Mouse (Mus musculus) G1E-ER4 (cell line): ENCODE data around the gene Pdhb. TPM values are rescaled to one million over a fixed set of nuclear protein-coding genes. Genes with fewer than 3 reads are reported as not detected.

Source experiments
- GATA1 ChIP-seq: IDR thresholded peaks from one replicate; pipeline ENCODE4 v1.8.0; 2012; ENCODE audit warnings: low read length, inconsistent platforms
- polyA plus RNA-seq: library from polyadenylated mRNA; stranded (reverse); fragments of >175 nt; gene quantifications from 2 replicates; pipeline ENCODE4 v1.2.3, GENCODE M21; 2012

The Pdhb gene
- polyA plus RNA-seq = 75.9 and 139 TPM in 2 replicates

- no peak for TF ChIP-seq GATA1
Measured at GRCm38 (mm10) chr14:8172507-8173410, at the start of gene Pdhb. Gene Pdhb, minus strand, starts transcription at chr14:8173025.

- no peak for TF ChIP-seq GATA1
Measured at GRCm38 (mm10) chr14:8222561-8222960, 49.7 kb upstream of the Pdhb start.

- TF ChIP-seq GATA1 = no peak
Measured at GRCm38 (mm10) chr14:8220912-8221311, 48.1 kb upstream of the Pdhb start.

DNA sequence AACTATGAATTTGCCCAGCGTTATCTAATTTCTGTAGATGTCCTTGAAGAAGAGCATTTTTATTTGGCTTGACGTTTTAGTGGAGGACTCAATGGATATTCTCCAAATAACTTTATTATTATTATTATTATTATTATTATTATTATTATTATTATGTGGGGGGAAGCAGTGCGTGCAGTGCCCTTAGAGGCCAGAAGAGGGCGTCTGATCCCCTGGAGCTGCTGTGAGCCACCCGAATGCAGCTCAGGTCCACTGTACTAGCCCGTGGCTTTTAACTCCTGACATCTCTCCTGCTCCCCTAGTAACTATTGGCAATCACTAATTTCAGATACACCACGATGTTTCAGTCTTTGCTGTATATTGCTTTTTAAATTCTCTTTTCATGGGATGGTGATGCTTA, 47.5 kb upstream of the Pdhb start:
- TF ChIP-seq GATA1 = no peak

GRCm38 (mm10) chr14:8219876-8220275, 47.1 kb upstream of the Pdhb start:
- no peak for TF ChIP-seq GATA1

DNA sequence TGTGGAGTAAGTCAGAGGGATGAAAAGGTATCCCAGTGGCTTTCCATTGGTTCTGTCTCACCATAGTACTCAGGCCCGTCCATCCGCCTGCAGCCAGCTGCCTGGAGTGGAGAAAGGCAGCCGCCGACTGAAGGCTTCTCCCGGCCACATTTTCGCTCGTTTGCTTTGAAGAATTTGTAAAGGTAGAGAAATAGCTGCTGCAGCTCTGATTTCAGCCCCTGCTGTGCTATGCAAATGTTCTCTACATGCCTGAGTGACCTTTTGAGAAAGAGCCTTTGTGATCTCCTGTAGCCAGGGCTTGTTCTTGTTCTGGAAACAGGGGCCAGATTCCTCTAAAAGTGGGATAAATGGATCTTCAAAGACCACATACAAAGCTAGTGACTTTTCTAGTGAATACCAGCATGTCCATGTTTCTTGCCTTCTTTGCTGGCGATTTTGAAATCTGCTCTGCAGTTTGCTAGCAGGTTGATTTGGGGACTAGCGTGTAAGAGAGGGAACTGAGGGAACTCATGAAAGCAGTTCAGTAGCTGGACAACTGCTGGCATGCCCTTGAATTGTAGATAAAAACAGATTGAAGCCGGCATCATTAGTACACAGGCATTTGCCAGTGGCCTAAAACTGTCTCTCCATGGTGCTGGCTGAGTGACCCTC, 46.0 kb upstream of the Pdhb start:
- no peak for TF ChIP-seq GATA1

GRCm38 (mm10) chr14:8218238-8218637, 45.4 kb upstream of the Pdhb start:
- TF ChIP-seq GATA1 = no peak

DNA sequence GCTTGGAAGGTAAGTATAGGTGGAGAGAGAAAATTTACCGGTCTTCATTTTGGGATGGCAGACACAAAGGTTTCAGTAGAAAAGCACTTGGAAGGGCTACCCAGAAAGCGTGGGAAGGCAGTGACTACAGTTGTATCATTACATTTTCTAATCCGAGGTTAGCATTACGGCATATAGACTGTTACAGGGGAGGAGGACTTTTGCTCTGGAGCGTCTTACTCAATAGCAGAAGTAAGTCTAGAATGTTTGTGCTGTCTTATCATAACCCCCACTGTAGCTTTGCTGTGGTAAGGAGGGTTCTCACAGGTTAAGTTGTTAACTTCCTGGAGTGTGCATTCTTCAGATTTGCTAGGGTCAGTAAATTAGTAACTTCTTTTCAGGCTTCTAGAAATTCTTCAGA, 43.3 kb upstream of the Pdhb start:
- no peak for TF ChIP-seq GATA1

DNA sequence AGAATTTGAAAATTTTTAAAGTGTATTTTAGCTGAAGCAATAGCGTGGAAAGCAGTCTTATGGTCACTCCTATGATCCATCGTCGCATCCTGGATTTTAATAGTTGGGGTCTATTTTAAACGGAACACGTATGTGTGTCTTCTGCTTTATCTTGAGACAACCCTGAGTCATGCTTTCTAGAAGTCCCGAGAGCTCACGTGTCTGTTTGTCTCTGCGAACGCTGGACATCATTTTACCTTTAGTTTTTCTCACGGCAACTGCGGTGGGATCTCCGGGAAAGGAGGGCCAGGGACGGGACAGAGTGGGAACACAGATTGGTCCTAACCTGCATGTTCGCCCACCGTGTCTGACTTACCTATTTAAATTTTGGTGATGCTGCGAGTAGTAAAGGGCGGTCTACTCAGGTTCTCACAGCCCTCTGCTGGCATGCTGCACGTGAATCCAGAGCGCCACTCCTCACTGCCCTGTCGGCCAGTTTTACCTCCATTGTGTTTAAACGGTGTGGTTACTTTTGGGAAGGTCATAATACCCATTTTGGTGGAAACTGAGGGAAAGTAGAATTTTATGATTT, 42.5 kb upstream of the Pdhb start:
- TF ChIP-seq GATA1 = no peak

- TF ChIP-seq GATA1 = no peak
Measured at GRCm38 (mm10) chr14:8214299-8215207, 41.7 kb upstream of the Pdhb start.

- TF ChIP-seq GATA1 = no peak
Measured at GRCm38 (mm10) chr14:8213803-8214224, 41.0 kb upstream of the Pdhb start, which contains the start of gene Kctd6. Gene Kctd6, plus strand, starts transcription at chr14:8214140.

DNA sequence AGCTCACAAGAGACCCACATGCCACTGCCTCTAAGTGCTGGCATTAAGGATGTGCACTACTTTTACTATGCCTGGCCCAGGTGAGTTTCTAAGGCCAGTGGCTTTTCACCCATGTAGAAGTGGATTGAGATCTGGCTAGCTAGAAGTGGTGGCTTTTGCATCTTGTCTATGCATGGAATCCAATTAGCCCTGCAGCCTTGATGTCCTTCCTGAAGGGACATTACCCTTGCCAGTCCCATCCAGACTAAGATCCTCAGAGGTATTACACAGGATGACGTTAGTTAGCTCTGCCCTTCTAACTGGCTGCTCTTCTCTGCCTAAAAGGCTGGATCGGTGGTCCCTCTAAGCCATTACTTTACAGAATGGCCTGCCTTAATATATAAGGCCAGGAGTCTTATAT, 40.2 kb upstream of the Pdhb start:
- no peak for TF ChIP-seq GATA1

DNA sequence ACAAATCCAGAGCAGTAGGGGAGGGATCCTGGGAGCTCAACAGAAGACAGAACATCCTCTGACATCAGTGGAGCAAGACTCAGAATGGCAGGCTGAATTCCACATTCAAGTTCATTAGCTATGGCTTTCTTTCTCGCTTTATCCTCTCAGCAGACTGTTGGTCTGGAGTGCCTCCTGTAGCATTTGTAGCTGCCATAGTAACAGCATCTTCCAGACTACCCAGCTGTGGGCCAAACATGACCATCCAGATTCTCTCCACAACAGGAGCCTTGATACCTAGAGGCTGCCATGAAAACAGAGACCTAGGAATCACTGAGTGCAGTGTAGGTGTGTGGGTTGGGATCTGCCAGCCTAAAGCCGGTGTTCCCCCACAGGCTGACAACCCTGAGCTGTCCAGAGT, 37.1 kb upstream of the Pdhb start:
- no peak for TF ChIP-seq GATA1

DNA sequence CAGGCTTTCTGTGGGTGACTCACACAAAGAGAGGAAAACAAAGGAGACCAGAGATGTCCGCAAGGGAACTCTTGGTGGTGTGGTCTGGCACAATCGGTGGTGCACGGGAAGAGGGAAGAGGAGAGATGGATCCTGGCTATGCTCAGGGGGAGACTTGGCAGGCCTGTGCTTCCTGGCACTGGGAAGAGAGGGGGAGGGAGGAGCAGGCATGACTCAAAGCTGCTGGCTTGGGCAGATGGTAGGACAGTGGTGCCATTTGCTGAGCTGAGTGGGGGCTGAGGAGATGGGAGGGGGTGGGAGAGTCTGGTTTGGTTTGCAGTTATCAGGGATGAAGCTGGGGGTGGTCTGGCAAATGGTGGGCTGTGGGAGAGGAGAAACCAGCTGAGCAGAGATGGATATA, 36.1 kb upstream of the Pdhb start:
- TF ChIP-seq GATA1 = no peak

DNA sequence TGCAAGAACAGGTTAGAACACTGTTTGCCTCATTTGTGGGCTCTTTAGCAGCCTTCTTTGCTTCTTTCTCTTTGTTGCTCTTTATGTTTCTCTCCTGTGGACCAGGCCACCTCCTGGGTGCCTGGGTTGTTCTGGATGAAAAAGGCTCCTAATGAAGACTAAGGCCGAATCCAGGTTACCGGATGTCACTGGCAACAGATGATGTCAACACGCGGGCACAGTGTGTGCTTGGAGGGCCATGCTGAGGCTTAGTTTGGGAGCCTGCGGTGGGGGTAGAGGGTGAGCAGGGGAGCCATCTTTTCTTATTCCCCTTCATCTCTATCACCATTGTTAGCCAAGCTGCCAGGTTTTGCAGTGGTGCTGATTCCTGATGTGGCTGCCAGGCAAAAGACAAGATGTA, 34.7 kb upstream of the Pdhb start:
- no peak for TF ChIP-seq GATA1
